Mouse (Mus musculus) CH12.LX (cell line): ENCODE results near the gene Pspn.

Source experiments
- BHLHE40 ChIP-seq: IDR thresholded peaks from 2 replicates; pipeline ENCODE4 v1.6.1; 2011; ENCODE audit warnings: mild to moderate bottlenecking, low read depth, low read length, improper control_type of control experiment
- CHD2 ChIP-seq: IDR thresholded peaks from 2 replicates; pipeline ENCODE4 v1.6.1; 2011; ENCODE audit warnings: low read length, improper control_type of control experiment
- EP300 ChIP-seq: IDR thresholded peaks from 2 replicates; pipeline ENCODE4 v1.6.1; 2011; ENCODE audit warnings: low read length, improper control_type of control experiment
- MYC ChIP-seq: IDR thresholded peaks from 2 replicates; pipeline ENCODE4 v1.6.1; 2011; ENCODE audit warnings: low read depth, mild to moderate bottlenecking, improper control_type of control experiment, low read length
- POLR2A ChIP-seq: IDR thresholded peaks from 2 replicates; pipeline ENCODE4 v1.6.1; 2011; ENCODE audit warnings: low read depth, mild to moderate bottlenecking, improper control_type of control experiment, low read length
- POLR2AphosphoS2 ChIP-seq: IDR thresholded peaks from 2 replicates; pipeline ENCODE4 v1.6.1; 2011; ENCODE audit warnings: low read depth, low read length, improper control_type of control experiment
- ZC3H11A ChIP-seq: IDR thresholded peaks from 2 replicates; pipeline ENCODE4 v1.6.1; 2012; ENCODE audit warnings: low read depth, mild to moderate bottlenecking, inconsistent platforms, low read length, improper control_type of control experiment

DNA sequence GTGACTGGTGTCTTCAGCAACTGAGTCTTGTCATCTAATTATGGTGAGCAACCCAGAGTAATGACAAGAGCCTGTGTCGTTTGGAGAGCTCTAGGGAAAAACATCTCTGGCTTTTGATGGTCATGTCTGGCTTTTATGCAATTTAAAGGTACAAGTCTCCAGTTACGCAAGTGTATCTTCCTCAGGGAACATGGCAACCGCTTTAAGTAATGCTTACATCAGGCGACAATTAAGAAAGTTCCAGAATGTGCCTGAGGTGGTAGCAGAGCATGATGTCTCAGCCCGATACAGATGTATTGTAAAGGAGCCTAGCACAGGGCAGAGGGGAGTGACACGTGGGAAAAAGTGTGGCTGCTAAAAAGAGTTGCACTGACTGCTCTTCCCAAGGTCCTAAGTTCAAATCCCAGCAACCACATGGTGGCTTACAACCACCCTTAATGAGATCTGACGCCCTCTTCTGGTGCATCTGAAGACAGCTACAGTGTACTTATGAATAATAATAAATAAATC lies 10.8 kb downstream of the Pspn start:
- TF ChIP-seq MYC (no peak), CHD2 (no peak), POLR2A (no peak), BHLHE40 (no peak), POLR2AphosphoS2 (no peak), ZC3H11A (no peak), EP300 (no peak)
